16 mouse cellular contexts compared by ENCODE assay signal in the genomic region with DNA sequence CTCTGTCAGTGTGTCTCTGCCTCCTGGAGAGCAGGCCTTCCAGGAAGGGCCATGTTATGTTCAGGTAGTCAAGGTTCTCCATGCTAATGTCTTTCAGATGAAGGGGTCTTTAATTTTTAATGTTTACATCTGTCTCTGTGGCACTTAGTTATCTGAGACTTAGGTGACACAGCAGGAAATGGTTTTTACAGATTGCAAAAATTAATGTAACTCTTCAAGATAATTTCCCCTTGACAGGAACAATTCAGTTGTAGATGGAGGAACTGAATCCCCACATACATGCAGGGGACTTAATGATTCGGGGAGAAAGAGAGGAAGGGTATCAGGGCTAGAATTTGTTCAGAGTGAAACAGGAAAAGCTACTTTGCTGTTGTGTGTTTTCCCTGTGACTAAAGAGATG. TPM values are rescaled to one million over a fixed set of nuclear protein-coding genes. Genes with fewer than 3 reads are reported as not detected.
A peak's percentile ranks its signal among the peaks of the same experiment; 100 is the strongest.
DNase-seq lines count a peak whose midpoint lies in the region; TF ChIP-seq lines count a peak whose summit lies in the region.
"Had no signal": no experiment of that assay in that cellular context is flagged by ENCODE, and none has a peak within 500 bp of the region (broad histone marks: within the 10 kb centered on the region; RNA-seq: fewer than 3 reads in every experiment).

No protein-coding gene starts in this region.

- peaks cover 50% of the 10 kb centered on the region for H3K4me1 ChIP-seq in cerebellum, adult 2 months (ENCODE audit: control insufficient read depth, insufficient read depth, low read length)
- peaks cover 7 to 13% of the 10 kb centered on the region in 2 experiments for H3K4me1 ChIP-seq in MEL (ENCODE audit: control insufficient read depth in 1 of 2, insufficient read depth in 2 of 2, low read length in 2 of 2)

- TF ChIP-seq RAD21 in MEL (IDR thresholded peaks at IDR 0.05; ENCODE audit: low read depth, low read length) = no peak; the same call in 1 of the 2 replicates

- H3K4me3 ChIP-seq in cerebellum, adult 2 months (replicated peaks; ENCODE audit: insufficient read depth, low read depth, low read length) = no peak overlapping the region
- H3K4me3 ChIP-seq in MEL (ENCODE audit: control insufficient read depth in 1 of 2, insufficient read depth in 1 of 2, low read depth in 2 of 2, low read length in 2 of 2) = no peak overlapping the region

- no peaks in the 10 kb centered on the region for H3K79me2 ChIP-seq in MEL (ENCODE audit: control insufficient read depth, insufficient read depth, low read length, poor library complexity)

- WGBS in cerebellum, adult 2 months = 96% methylated on average over 1 of the region's 1 CpGs

- no peak for TF ChIP-seq CTCF in cerebellum, adult 2 months (IDR thresholded peaks at IDR 0.05; ENCODE audit: borderline replicate concordance, insufficient read depth, low read depth, low read length)
- no peak for TF ChIP-seq CTCF in MEL (IDR thresholded peaks at IDR 0.05 in 2 of 3, conservative IDR thresholded peaks at IDR 0.05 in 1 of 3; ENCODE audit: control insufficient read depth in 1 of 3, insufficient read depth in 1 of 3, low read depth in 2 of 3, low read length in 3 of 3, poor library complexity in 1 of 3, severe bottlenecking in 1 of 3)

- TF ChIP-seq EP300 in MEL (IDR thresholded peaks at IDR 0.05; ENCODE audit: low read depth in 1 of 2, low read length in 2 of 2) = peak; percentile 67 to 69; a peak in 2 of 4 replicates

- DNase-seq in cerebellum, adult 2 months = no peak
- no peak for DNase-seq in cerebellum, adult 11 months
- DNase-seq in MEL (ENCODE audit: low read depth, low spot score) = peak; percentile 23
- no peak for DNase-seq in right cerebral cortex, postnatal 25 days
- DNase-seq: adrenal gland, adult 2 months; adrenal gland, adult 8-10 months; adrenal gland, postnatal 10 days; adrenal gland, postnatal 14 days; adrenal gland, postnatal 25 days; adrenal gland, postnatal 36 days; B cell, adult 2 months; cerebellum, adult 8-10 months; cerebellum, adult 9-10 months had no signal

- no peaks in the 10 kb centered on the region for H3K9me3 ChIP-seq in MEL (replicated peaks; ENCODE audit: insufficient read depth, low read length)
- H3K9me3 ChIP-seq: G1E had no signal

- H3K9ac ChIP-seq in MEL (ENCODE audit: control insufficient read depth, low read depth, low read length, poor library complexity, severe bottlenecking) = no peak overlapping the region

- peaks cover 0 to 15% of the 10 kb centered on the region in 2 experiments; a peak in 3 of 4 replicates for H3K36me3 ChIP-seq in MEL (ENCODE audit: control insufficient read depth in 1 of 2, insufficient read depth in 2 of 2, low read length in 2 of 2)

- H3K27me3 ChIP-seq in cerebellum, adult 2 months (ENCODE audit: control insufficient read depth, insufficient read depth, low read length) = no peaks in the 10 kb centered on the region
- no peaks in the 10 kb centered on the region for H3K27me3 ChIP-seq in MEL (ENCODE audit: control insufficient read depth in 1 of 2, insufficient read depth in 2 of 2, low read length in 2 of 2)
- H3K27me3 ChIP-seq: CH12.LX, Patski had no signal

- peak overlapping the region; percentile 91 for H3K27ac ChIP-seq in cerebellum, adult 2 months (ENCODE audit: insufficient read depth, low read length)
- H3K27ac ChIP-seq in MEL (ENCODE audit: control insufficient read depth, low read depth, low read length) = no peak overlapping the region

- no peak for TF ChIP-seq POLR2A in cerebellum, adult 2 months (IDR thresholded peaks at IDR 0.05; ENCODE audit: borderline replicate concordance, insufficient read depth, low read length)
- no peak for TF ChIP-seq POLR2A in MEL (IDR thresholded peaks at IDR 0.05; ENCODE audit: control insufficient read depth in 1 of 2, insufficient read depth in 1 of 2, low read depth in 1 of 2, low read length in 2 of 2, poor library complexity in 1 of 2)

TF ChIP-seq in MEL, 35 proteins besides CTCF, POLR2A, EP300 and RAD21:
- TF ChIP-seq USF2 (IDR thresholded peaks at IDR 0.05; ENCODE audit: borderline replicate concordance in 1 of 2, insufficient read depth in 1 of 2, low read depth in 1 of 2, low read length in 2 of 2) = no peak
- TF ChIP-seq TCF12 (IDR thresholded peaks at IDR 0.05; ENCODE audit: low read depth, low read length) = peak; percentile 32; the same call in 1 of the 2 replicates
- TF ChIP-seq HCFC1 (IDR thresholded peaks at IDR 0.05; ENCODE audit: low read depth, low read length) = no peak
- no peak for TF ChIP-seq TBP (IDR thresholded peaks at IDR 0.05; ENCODE audit: low read depth, low read length)
- TF ChIP-seq GATA1 (IDR thresholded peaks at IDR 0.05; ENCODE audit: low read depth, low read length) = peak; percentile 31; the same call in 1 of the 2 replicates
- no peak for TF ChIP-seq MEF2A (IDR thresholded peaks at IDR 0.05; ENCODE audit: extremely low read depth, insufficient replicate concordance, low read depth, low read length, poor library complexity, severe bottlenecking)
- TF ChIP-seq NELFE (IDR thresholded peaks at IDR 0.05; ENCODE audit: low read depth, low read length) = no peak
- no peak for TF ChIP-seq ZC3H11A (IDR thresholded peaks at IDR 0.05; ENCODE audit: low read depth, low read length)
- no peak for TF ChIP-seq MAX (IDR thresholded peaks at IDR 0.05; ENCODE audit: low read length)
- peak; percentile 56; the same call in 1 of the 2 replicates for TF ChIP-seq RCOR1 (IDR thresholded peaks at IDR 0.05; ENCODE audit: low read depth, low read length)
- TF ChIP-seq SIN3A (IDR thresholded peaks at IDR 0.05; ENCODE audit: low read length) = no peak
- no peak for TF ChIP-seq POLR2AphosphoS2 (IDR thresholded peaks at IDR 0.05; ENCODE audit: low read length)
- no peak for TF ChIP-seq ETS1 (IDR thresholded peaks at IDR 0.05; ENCODE audit: low read depth, low read length)
- TF ChIP-seq POLR2AphosphoS5 (IDR thresholded peaks at IDR 0.05; ENCODE audit: borderline replicate concordance, low read depth, low read length) = no peak
- no peak for TF ChIP-seq ZKSCAN1 (IDR thresholded peaks at IDR 0.05; ENCODE audit: low read depth, low read length)
- no peak for TF ChIP-seq JUND (IDR thresholded peaks at IDR 0.05; ENCODE audit: low read depth, low read length)
- TF ChIP-seq KAT2A (conservative IDR thresholded peaks at IDR 0.05; ENCODE audit: low read depth, low read length) = no peak
- TF ChIP-seq GABPA (IDR thresholded peaks at IDR 0.05; ENCODE audit: low read depth, low read length) = no peak
- no peak for TF ChIP-seq MYC (IDR thresholded peaks at IDR 0.05; ENCODE audit: low read depth, low read length)
- no peak for TF ChIP-seq TAL1 (IDR thresholded peaks at IDR 0.05; ENCODE audit: low read length)
- no peak for TF ChIP-seq MAZ (IDR thresholded peaks at IDR 0.05; ENCODE audit: low read depth, low read length)

RNA-seq across cellular contexts. Expression of a gene that starts 26.3 kb away (rescaled TPM):
- polyA plus RNA-seq in cerebellum, adult 2 months (2012; rRNA removed) = 137 and 143 TPM in 2 replicates
- total RNA-seq in MEL (2012; rRNA removed) = 47.9 and 54.0 TPM in 2 replicates
- 10 to 100 TPM in 1 of 2 experiments, not detected in 1; 64.8 TPM for polyA plus RNA-seq in MEL (2012; ENCODE audit: insufficient read depth in 1 of 2, insufficient read length in 2 of 2, low read depth in 1 of 2, low replicate concordance in 2 of 2, missing spikeins in 1 of 2)
